Mouse (Mus musculus) liver, postnatal 0 days (tissue): ENCODE results near the gene Macf1.

Experiments used
- CTCF ChIP-seq: sonication (generic); IDR thresholded peaks from 2 replicates; pipeline ENCODE4 v1.5.1; 2016; ENCODE audit warnings: antibody characterized with exemption, low read depth
- EP300 ChIP-seq: IDR thresholded peaks from 2 replicates; pipeline ENCODE4 v1.6.1; 2016; ENCODE audit warnings: antibody characterized with exemption, low read depth, mild to moderate bottlenecking

- TF ChIP-seq CTCF (no peak), EP300 (no peak)
Observed at GRCm38 (mm10) chr4:123412528-123412878, 271.7 kb downstream of the Macf1 start.
